Mouse (Mus musculus) layer of hippocampus, adult 9-10 months (tissue): ENCODE measurements around the gene Fpr-rs7.

Experiments
- DNase-seq: peaks from one replicate; pipeline ENCODE4 v3.0.0; 2022; ENCODE audit warnings: low spot score

Gene Fpr-rs7

DNA sequence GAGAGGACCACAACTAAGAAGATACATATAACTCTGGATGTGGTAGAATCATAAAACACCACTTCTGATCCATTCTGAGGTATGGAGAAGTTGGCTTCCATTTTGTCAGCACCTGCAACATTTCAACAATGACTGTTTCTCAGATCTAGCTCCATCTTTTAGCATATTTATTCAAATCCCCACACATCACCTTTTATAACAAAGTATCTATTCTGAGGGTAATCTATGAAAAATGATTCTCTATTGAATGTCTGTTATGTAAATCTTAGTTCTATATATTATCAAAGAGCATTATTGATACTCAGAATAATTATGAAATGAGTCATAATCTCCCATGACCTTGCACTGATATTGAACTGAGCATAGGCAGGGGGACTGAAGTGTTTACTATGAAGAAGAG is at the start of gene Fpr-rs7:
TSS of gene Fpr-rs7 (minus strand) at position 101 of the 400 bp plus-strand sequence.
- no peak for DNase-seq

GRCm38 (mm10) chr17:20074090-20074489 is 39.9 kb downstream of the Fpr-rs7 start:
- DNase-seq = no peak

DNA sequence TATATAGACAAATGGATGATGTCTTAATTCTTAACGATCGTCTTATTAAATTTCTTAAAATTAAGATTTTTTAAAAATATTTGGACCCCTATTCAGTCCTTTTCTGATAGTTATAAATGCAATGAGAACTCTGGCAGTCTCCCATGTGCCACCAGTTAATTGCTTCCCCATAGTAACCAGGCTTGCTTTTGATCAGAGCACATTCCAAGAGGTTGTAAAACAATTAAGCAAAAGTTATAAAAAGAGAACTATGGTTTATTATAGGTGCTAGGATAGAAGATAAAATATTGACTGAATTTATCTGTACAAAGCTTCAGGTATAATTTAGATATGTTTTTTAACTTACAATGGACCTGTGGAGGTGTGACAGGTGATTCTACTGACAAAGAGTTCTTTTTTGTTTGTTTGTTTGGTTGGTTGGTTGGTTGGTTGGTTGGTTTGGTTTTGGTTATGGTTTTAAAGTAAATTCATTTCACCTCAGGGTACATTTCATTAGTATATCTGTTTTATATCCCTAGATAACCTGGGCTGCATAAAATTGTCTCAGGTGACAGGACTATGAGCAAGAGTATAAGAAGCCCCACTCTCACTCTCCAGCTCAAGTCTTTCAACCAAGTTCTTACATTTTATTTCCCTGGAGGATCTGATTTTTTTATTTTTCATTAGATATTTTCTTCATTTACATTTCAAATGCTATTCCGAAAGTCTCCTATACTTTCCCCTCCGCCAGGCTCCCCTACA is 42.2 kb downstream of the Fpr-rs7 start:
- no peak for DNase-seq
